Mouse (Mus musculus) bone marrow, adult 2 months (tissue): ENCODE data around the gene Dnm1.

ENCODE experiments used
- CTCF ChIP-seq: fragments of 200-500 bp; IDR thresholded peaks from 2 replicates; pipeline ENCODE4 v1.5.1; 2011; ENCODE audit warnings: low read length, control low read depth; ENCODE audit not compliant: control insufficient read depth, insufficient read depth
- POLR2A ChIP-seq: fragments of 200-500 bp; IDR thresholded peaks from 2 replicates; pipeline ENCODE4 v1.6.1; 2011; ENCODE audit warnings: low read depth, mild to moderate bottlenecking, control low read depth, low read length, borderline replicate concordance; ENCODE audit not compliant: control insufficient read depth

DNA sequence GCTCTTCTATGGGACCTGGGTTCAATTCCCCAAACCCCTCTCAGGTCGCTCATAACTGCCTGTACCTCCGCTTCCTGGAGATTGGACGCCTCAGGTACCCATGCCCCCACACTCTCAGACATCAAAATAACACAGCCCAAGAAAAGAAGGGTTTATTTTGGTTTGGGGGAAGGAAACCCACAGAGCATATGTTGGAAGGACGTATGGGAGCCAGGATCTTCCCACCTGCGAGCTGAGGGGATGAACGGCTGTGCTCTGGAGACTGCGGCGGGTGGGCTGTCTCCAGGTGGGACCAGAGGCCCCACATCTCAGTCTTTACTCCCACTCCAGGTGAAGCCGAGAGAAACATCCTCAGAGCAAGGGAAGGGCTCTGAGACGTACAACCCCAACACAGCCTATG is 23.8 kb upstream of the Dnm1 start:
- TF ChIP-seq CTCF (no peak), POLR2A (no peak)
